Mouse (Mus musculus): ENCODE data around the gene 4931440F15Rik. TPM values are rescaled to one million over a fixed set of nuclear protein-coding genes. Genes with fewer than 3 reads are reported as not detected.

4931440F15Rik gene
- total RNA-seq, 1 experiment, result 0.36 TPM

GRCm38 (mm10) chr11:29799839-29800238 is 25.6 kb downstream of the 4931440F15Rik start:
- Histone ChIP-seq H3K36me3 (ENCODE audit: control insufficient read depth, insufficient read depth, low read length, poor library complexity, severe bottlenecking) (no peaks in the 10 kb centered on the region), H3K9me3 (ENCODE audit: control insufficient read depth, insufficient read depth, low read depth, low read length) (no peaks in the 10 kb centered on the region), H3K27ac (ENCODE audit: insufficient read depth, low read depth, low read length, poor library complexity, severe bottlenecking) (no peak overlapping the region), H3K4me1 (ENCODE audit: control insufficient read depth in 2 of 2, insufficient read depth in 2 of 2, low read length in 2 of 2, poor library complexity in 1 of 2) (peaks cover 0 to 8% of the 10 kb centered on the region in 2 experiments; a peak in 1 of 4 replicates), H3K4me3 (ENCODE audit: insufficient read depth in 1 of 2, low read depth in 1 of 2, low read length in 2 of 2, poor library complexity in 1 of 2, severe bottlenecking in 1 of 2) (no peak overlapping the region), H3K9ac (ENCODE audit: insufficient read depth, low read depth, low read length, poor library complexity, severe bottlenecking) (no peak overlapping the region)
- no peak for DNase-seq (ENCODE audit: low read depth, low spot score)
- in situ Hi-C loops (cut with MboI; ENCODE audit: low sequenced_read_pairs in 2 of 2, unreplicated experiment in 2 of 2), result no loop called here
- TF ChIP-seq HCFC1 (IDR thresholded peaks at IDR 0.05; ENCODE audit: borderline replicate concordance, insufficient read depth, low read length) (no peak), MAFK (IDR thresholded peaks at IDR 0.05; ENCODE audit: insufficient read depth, low read depth, low read length) (no peak), CHD2 (IDR thresholded peaks at IDR 0.05; ENCODE audit: low read depth, low read length) (no peak), ZC3H11A (IDR thresholded peaks at IDR 0.05; ENCODE audit: borderline replicate concordance, low read depth, low read length) (no peak), ZNF384 (IDR thresholded peaks at IDR 0.05; ENCODE audit: low read depth, low read length) (no peak)

- in situ Hi-C loops (cut with MboI; ENCODE audit: low sequenced_read_pairs in 2 of 2, unreplicated experiment in 2 of 2), result no loop called here
- no peak overlapping the region for H3K9ac ChIP-seq (ENCODE audit: insufficient read depth, low read depth, low read length, poor library complexity, severe bottlenecking)
- no peaks in the 10 kb centered on the region for H3K36me3 ChIP-seq (ENCODE audit: control insufficient read depth, insufficient read depth, low read length, poor library complexity, severe bottlenecking)
- TF ChIP-seq CHD2 (IDR thresholded peaks at IDR 0.05; ENCODE audit: low read depth, low read length) (no peak), ZC3H11A (IDR thresholded peaks at IDR 0.05; ENCODE audit: borderline replicate concordance, low read depth, low read length) (no peak), ZNF384 (IDR thresholded peaks at IDR 0.05; ENCODE audit: low read depth, low read length) (no peak), HCFC1 (IDR thresholded peaks at IDR 0.05; ENCODE audit: borderline replicate concordance, insufficient read depth, low read length) (no peak), MAFK (IDR thresholded peaks at IDR 0.05; ENCODE audit: insufficient read depth, low read depth, low read length) (no peak)
- H3K9me3 ChIP-seq (ENCODE audit: control insufficient read depth, insufficient read depth, low read depth, low read length), result no peaks in the 10 kb centered on the region
- peaks cover 0 to 8% of the 10 kb centered on the region in 2 experiments; a peak in 1 of 4 replicates for H3K4me1 ChIP-seq (ENCODE audit: control insufficient read depth in 2 of 2, insufficient read depth in 2 of 2, low read length in 2 of 2, poor library complexity in 1 of 2)
- DNase-seq (ENCODE audit: low read depth, low spot score), result no peak
- no peak overlapping the region for H3K4me3 ChIP-seq (ENCODE audit: insufficient read depth in 1 of 2, low read depth in 1 of 2, low read length in 2 of 2, poor library complexity in 1 of 2, severe bottlenecking in 1 of 2)
- no peak overlapping the region for H3K27ac ChIP-seq (ENCODE audit: insufficient read depth, low read depth, low read length, poor library complexity, severe bottlenecking)
Measured at GRCm38 (mm10) chr11:29795106-29795505, 30.4 kb downstream of the 4931440F15Rik start.

DNA sequence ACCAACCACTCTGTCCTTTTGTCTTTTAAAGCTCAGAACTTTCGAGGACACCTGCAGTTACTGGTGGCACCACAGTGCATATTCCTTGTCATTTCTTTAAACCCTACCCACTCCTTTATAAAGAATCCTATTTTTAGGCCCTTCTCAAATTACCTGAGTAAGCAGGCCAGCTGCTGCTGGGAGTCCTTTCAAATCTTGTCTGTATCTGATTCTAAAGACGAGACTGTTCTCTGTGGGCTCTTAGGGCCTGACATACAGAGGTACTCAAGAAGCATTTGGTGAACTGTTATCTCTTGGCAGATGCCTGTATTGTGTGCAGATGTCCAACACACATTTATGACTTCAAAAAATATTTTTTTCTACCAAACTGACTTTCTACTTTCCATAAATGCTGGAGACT is 31.0 kb downstream of the 4931440F15Rik start:
- in situ Hi-C loops (cut with MboI; ENCODE audit: low sequenced_read_pairs in 2 of 2, unreplicated experiment in 2 of 2), result no loop called here
- Histone ChIP-seq H3K4me1 (ENCODE audit: control insufficient read depth in 2 of 2, insufficient read depth in 2 of 2, low read length in 2 of 2, poor library complexity in 1 of 2) (peaks cover 0 to 8% of the 10 kb centered on the region in 2 experiments; a peak in 1 of 4 replicates), H3K4me3 (ENCODE audit: insufficient read depth in 1 of 2, low read depth in 1 of 2, low read length in 2 of 2, poor library complexity in 1 of 2, severe bottlenecking in 1 of 2) (no peak overlapping the region), H3K9me3 (ENCODE audit: control insufficient read depth, insufficient read depth, low read depth, low read length) (no peaks in the 10 kb centered on the region), H3K36me3 (ENCODE audit: control insufficient read depth, insufficient read depth, low read length, poor library complexity, severe bottlenecking) (no peaks in the 10 kb centered on the region), H3K27ac (ENCODE audit: insufficient read depth, low read depth, low read length, poor library complexity, severe bottlenecking) (no peak overlapping the region), H3K9ac (ENCODE audit: insufficient read depth, low read depth, low read length, poor library complexity, severe bottlenecking) (no peak overlapping the region)
- TF ChIP-seq ZNF384 (IDR thresholded peaks at IDR 0.05; ENCODE audit: low read depth, low read length) (no peak), HCFC1 (IDR thresholded peaks at IDR 0.05; ENCODE audit: borderline replicate concordance, insufficient read depth, low read length) (no peak)
- no peak for DNase-seq (ENCODE audit: low read depth, low spot score)

DNA sequence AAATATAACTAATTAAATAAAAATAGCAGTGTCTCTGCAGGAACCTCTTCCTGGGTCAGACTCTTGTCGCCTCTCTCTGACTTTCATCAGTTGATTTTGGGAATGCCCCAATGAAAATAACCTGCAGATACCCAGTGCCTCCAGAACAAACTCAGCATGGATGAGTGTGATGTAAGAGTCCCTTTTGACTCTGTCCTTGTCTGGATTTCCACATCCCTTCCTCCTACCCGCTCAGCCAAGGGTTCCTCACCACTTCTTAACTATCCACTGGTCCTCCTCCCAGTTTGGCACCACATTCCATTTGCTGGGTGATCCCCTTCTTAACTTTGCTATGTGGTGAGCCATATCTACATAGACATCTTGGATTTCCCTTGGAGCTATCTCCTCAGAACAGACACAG is 34.7 kb downstream of the 4931440F15Rik start:
- Histone ChIP-seq H3K36me3 (ENCODE audit: control insufficient read depth, insufficient read depth, low read length, poor library complexity, severe bottlenecking) (no peaks in the 10 kb centered on the region), H3K27ac (ENCODE audit: insufficient read depth, low read depth, low read length, poor library complexity, severe bottlenecking) (no peak overlapping the region), H3K9ac (ENCODE audit: insufficient read depth, low read depth, low read length, poor library complexity, severe bottlenecking) (no peak overlapping the region), H3K4me3 (ENCODE audit: insufficient read depth in 1 of 2, low read depth in 1 of 2, low read length in 2 of 2, poor library complexity in 1 of 2, severe bottlenecking in 1 of 2) (no peak overlapping the region), H3K9me3 (ENCODE audit: control insufficient read depth, insufficient read depth, low read depth, low read length) (no peaks in the 10 kb centered on the region), H3K4me1 (ENCODE audit: control insufficient read depth in 2 of 2, insufficient read depth in 2 of 2, low read length in 2 of 2, poor library complexity in 1 of 2) (peaks cover 0 to 2% of the 10 kb centered on the region in 2 experiments; a peak in 1 of 4 replicates)
- no peak for DNase-seq (ENCODE audit: low read depth, low spot score)
- no peak for TF ChIP-seq CHD2 (IDR thresholded peaks at IDR 0.05; ENCODE audit: low read depth, low read length)
- no peak for TF ChIP-seq ZC3H11A (IDR thresholded peaks at IDR 0.05; ENCODE audit: borderline replicate concordance, low read depth, low read length)
- no peak for TF ChIP-seq MAFK (IDR thresholded peaks at IDR 0.05; ENCODE audit: insufficient read depth, low read depth, low read length)
- no peak for TF ChIP-seq ZNF384 (IDR thresholded peaks at IDR 0.05; ENCODE audit: low read depth, low read length)
- TF ChIP-seq HCFC1 (IDR thresholded peaks at IDR 0.05; ENCODE audit: borderline replicate concordance, insufficient read depth, low read length), result no peak
- in situ Hi-C loops (cut with MboI; ENCODE audit: low sequenced_read_pairs in 2 of 2, unreplicated experiment in 2 of 2), result no loop called here

All from ES-E14 (cell line).